Mouse (Mus musculus): ENCODE measurements around the gene Arhgap21.

DNA sequence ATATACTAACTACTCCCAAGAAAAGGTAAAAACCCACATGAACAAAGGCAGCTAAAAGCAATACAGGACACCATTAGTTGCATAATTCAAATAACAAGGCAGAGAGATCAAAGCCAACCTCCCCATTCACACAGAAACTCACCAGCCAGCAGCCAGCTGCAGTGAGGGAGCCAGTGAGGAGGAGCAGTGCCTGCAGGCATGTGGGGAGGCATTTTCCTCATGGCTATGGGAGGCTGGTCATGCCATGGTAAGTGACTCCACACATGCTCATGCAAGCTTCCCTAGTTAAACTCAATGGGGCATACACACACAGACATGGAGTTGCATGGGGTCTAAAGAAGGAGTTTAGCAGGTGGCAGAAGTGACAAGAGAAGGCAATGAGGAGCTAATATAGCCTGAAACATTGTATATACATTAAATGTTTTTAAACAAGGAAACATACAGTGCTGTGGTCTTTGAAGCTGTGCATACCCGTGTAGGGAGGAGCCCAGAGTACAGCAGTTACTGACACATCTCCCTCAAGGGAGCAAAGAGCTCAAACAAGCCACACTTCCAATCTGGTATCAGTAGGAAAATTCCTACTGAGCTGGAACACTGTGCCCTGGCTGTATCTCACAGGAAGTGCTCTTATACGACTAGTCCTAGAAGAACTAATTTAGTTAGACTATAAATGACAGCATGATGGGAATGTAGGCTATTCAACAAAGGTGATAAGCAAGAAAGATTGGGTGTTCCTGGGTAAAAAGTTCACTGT lies 99.3 kb downstream of the Arhgap21 start:
- TF ChIP-seq CTCF (IDR thresholded peaks at IDR 0.05; ENCODE audit: extremely low read depth, insufficient read length, insufficient replicate concordance, low read depth, low read length), result no peak
- no peak for TF ChIP-seq POLR2A (IDR thresholded peaks at IDR 0.05; ENCODE audit: low read depth, low read length)
